Mouse (Mus musculus) liver, postnatal 0 days (tissue): ENCODE data around the gene Atcay. TPM values are rescaled to one million over a fixed set of nuclear protein-coding genes. Genes with fewer than 3 reads are reported as not detected.

Experiments
- ATAC-seq: fragments of 200-750 bp; cut with Nextera tagmentation; 2 replicates; pipeline ENCODE4 v1.8.0; 2017; ENCODE audit warnings: mild to moderate bottlenecking, moderate library complexity
- DNase-seq: peaks from one replicate; pipeline ENCODE4 v3.0.0-alpha.2; 2016
- H3K27ac ChIP-seq: fragments of 300-500 bp; sonication (generic); 2 replicates; pipeline ENCODE4 v1.5.1; 2014; ENCODE audit warnings: antibody characterized with exemption, moderate library complexity, mild to moderate bottlenecking, low read depth
- H3K27me3 ChIP-seq: fragments of 300-500 bp; sonication (generic); 2 replicates; pipeline ENCODE4 v1.6.1; 2014; ENCODE audit warnings: low read length, control low read depth, mixed read lengths; ENCODE audit not compliant: insufficient read depth
- H3K36me3 ChIP-seq: fragments of 300-500 bp; sonication (generic); replicated peaks from 2 replicates; pipeline ENCODE4 v1.6.1; 2014; ENCODE audit warnings: mild to moderate bottlenecking, control low read depth, low read length, moderate library complexity, mixed read lengths; ENCODE audit not compliant: insufficient read depth
- H3K4me1 ChIP-seq: fragments of 300-500 bp; sonication (generic); 2 replicates; pipeline ENCODE4 v1.6.1; 2014; ENCODE audit warnings: antibody characterized with exemption, mild to moderate bottlenecking, control low read depth; ENCODE audit not compliant: insufficient read depth
- H3K4me2 ChIP-seq: fragments of 300-500 bp; sonication (generic); 2 replicates; pipeline ENCODE4 v1.6.1; 2014; ENCODE audit warnings: low read depth, mild to moderate bottlenecking, low read length, moderate library complexity, mixed read lengths
- H3K4me3 ChIP-seq: fragments of 300-500 bp; sonication (generic); 2 replicates; pipeline ENCODE4 v1.5.1; 2014; ENCODE audit warnings: low read depth, low read length
- H3K9ac ChIP-seq: fragments of 300-500 bp; sonication (generic); replicated peaks from 2 replicates; pipeline ENCODE4 v1.6.1; 2014; ENCODE audit warnings: mild to moderate bottlenecking, moderate library complexity
- H3K9me3 ChIP-seq: fragments of 300-500 bp; sonication (generic); 2 replicates; pipeline ENCODE4 v1.6.1; 2016; ENCODE audit warnings: mild to moderate bottlenecking, control low read depth, low read length, mixed read lengths
- CTCF ChIP-seq: sonication (generic); IDR thresholded peaks from 2 replicates; pipeline ENCODE4 v1.5.1; 2016; ENCODE audit warnings: antibody characterized with exemption, low read depth
- EP300 ChIP-seq: IDR thresholded peaks from 2 replicates; pipeline ENCODE4 v1.6.1; 2016; ENCODE audit warnings: antibody characterized with exemption, low read depth, mild to moderate bottlenecking
- WGBS: fragments of 180-500 bp; shearing (Covaris S2); extraction: QIAGEN DNeasy Blood & Tissue Kit; methylation state at CpG from one replicate; pipeline ENCODE4 v1.1.7; 2014; ENCODE audit not compliant: insufficient replicate concordance; 5-methylcytosine and 5-hydroxymethylcytosine counted together
- polyA plus RNA-seq: library from polyadenylated mRNA; unstranded; fragments of >200 nt; fragmentation: Nextera tagmentation; extraction: Ambion mirVana; gene quantifications from 2 replicates; pipeline ENCODE4 v1.2.1, GENCODE M21; 2015

Gene Atcay
- polyA plus RNA-seq, 1 experiment from 2014 or later = not detected

DNA sequence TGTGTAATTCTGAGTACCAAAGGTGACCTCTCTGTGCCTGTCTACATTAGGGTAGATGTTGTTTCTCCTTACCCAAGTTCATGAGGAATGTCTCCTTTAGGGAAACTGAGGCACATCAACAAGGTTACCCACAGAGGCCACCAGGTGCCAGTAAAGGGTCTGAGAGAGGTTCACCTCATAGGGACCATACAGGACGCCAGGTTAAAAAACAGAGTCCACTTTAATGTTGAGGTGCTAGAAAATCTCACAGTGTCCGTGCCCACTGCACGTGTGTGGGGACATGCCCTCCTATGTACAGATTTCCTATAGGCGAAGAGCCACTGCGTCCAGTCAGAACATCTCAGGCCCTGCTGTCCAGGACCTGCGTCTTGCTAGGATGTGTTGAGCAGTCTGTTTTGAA, 31.6 kb downstream of the Atcay start:
- no peak overlapping the region for H3K9ac ChIP-seq
- no peak overlapping the region for H3K4me3 ChIP-seq
- 80% methylated on average over 6 of the region's 6 CpGs for WGBS
- peaks cover 22% of the 10 kb centered on the region for H3K27me3 ChIP-seq
- ATAC-seq = no peak
- no peak overlapping the region for H3K27ac ChIP-seq
- no peak for DNase-seq
- no peaks in the 10 kb centered on the region for H3K9me3 ChIP-seq
- H3K36me3 ChIP-seq = no peaks in the 10 kb centered on the region
- peaks cover 7% of the 10 kb centered on the region for H3K4me1 ChIP-seq
- no peak overlapping the region for H3K4me2 ChIP-seq
- no peak for TF ChIP-seq CTCF
- TF ChIP-seq EP300 = no peak

- Histone ChIP-seq H3K27me3 (peaks cover 25% of the 10 kb centered on the region), H3K9me3 (no peaks in the 10 kb centered on the region)
- WGBS = 3% methylated on average over 9 of the region's 9 CpGs
Observed at GRCm38 (mm10) chr10:81198230-81198629, 32.4 kb downstream of the Atcay start.

DNA sequence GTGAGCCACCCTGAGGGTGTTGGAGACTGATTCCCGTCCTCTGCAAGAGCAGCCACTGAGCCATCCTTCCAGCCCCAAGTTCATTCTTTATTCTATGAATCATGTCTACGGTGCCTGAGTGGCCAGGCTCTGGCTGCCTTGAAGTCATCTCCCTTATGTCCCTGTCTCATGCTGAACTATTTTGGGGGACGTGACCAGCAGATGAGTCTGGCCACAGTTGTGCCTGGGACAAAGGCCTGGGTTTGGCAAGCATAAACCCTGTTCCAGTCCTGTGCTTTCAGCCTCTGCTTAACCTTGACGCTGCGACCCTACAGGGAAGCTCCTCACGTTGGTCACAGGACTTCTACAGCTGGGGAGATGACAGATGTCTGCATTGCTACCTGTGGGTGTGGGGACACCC, 33.3 kb downstream of the Atcay start:
- Histone ChIP-seq H3K9me3 (no peaks in the 10 kb centered on the region), H3K27me3 (peaks cover 25% of the 10 kb centered on the region)

More at GRCm38 (mm10) chr10:81198230-81198629, 32.4 kb downstream of the Atcay start:
- peak; percentile 88 for TF ChIP-seq CTCF
- TF ChIP-seq EP300 = no peak
- Histone ChIP-seq H3K36me3 (no peaks in the 10 kb centered on the region), H3K27ac (no peak overlapping the region), H3K4me3 (no peak overlapping the region), H3K4me2 (no peak overlapping the region), H3K4me1 (peaks cover 12% of the 10 kb centered on the region), H3K9ac (no peak overlapping the region)
- DNase-seq (peak; percentile 59), ATAC-seq (no peak)

DNA sequence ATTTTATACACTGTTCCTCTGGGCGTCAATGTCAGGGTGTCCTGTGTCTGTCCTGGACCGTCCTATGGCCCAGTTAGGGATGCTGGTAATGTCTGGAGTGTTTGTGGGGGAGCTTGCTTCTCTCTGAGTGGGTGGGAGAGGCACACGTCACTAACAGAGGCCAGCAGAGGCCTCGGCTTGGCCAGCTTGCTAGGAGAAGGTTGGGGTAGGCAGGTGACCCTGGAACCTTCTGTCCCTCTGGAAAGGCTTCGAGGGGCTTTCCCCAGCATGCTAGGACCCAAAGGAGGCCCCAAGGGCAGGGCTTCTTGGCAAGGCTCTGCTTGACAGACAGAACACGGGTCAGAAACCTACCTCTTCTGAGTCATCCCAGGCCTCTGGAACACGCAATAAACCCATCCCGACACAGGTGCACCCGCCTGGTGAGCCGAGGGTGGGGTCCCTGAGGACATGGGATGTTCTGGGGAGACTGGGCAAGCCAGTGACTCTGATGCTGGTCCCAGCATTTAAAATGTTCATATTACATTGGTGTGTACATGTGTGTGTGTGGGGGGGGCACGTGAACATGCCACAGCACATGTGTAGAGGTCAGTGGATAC, 34.1 kb downstream of the Atcay start:
- WGBS = 64% methylated on average over 11 of the region's 11 CpGs
- Histone ChIP-seq H3K4me3 (no peak overlapping the region), H3K4me2 (no peak overlapping the region), H3K4me1 (peaks cover 25% of the 10 kb centered on the region), H3K9me3 (no peaks in the 10 kb centered on the region), H3K9ac (no peak overlapping the region), H3K27me3 (peaks cover 25% of the 10 kb centered on the region), H3K27ac (no peak overlapping the region), H3K36me3 (no peaks in the 10 kb centered on the region)
- no peak for TF ChIP-seq EP300
- no peak for TF ChIP-seq CTCF
- ATAC-seq (no peak), DNase-seq (no peak)

More for the DNA sequence above, 33.3 kb downstream of the Atcay start:
- no peak overlapping the region for H3K27ac ChIP-seq
- no peaks in the 10 kb centered on the region for H3K36me3 ChIP-seq
- ATAC-seq (no peak), DNase-seq (no peak)
- TF ChIP-seq EP300 (no peak), CTCF (no peak)
- no peak overlapping the region for H3K4me2 ChIP-seq
- no peak overlapping the region for H3K4me3 ChIP-seq
- no peak overlapping the region for H3K9ac ChIP-seq
- WGBS = 51% methylated on average over 6 of the region's 6 CpGs
- peaks cover 18% of the 10 kb centered on the region for H3K4me1 ChIP-seq

GRCm38 (mm10) chr10:81195300-81195699, 35.3 kb downstream of the Atcay start:
- H3K9ac ChIP-seq = no peak overlapping the region
- H3K4me3 ChIP-seq = no peak overlapping the region
- H3K9me3 ChIP-seq = no peaks in the 10 kb centered on the region
- no peak for DNase-seq
- ATAC-seq = no peak
- peaks cover 2% of the 10 kb centered on the region; the same call in 1 of the 2 replicates for H3K36me3 ChIP-seq
- 66% methylated on average over 4 of the region's 4 CpGs for WGBS
- TF ChIP-seq EP300 (no peak), CTCF (no peak)
- H3K27ac ChIP-seq = no peak overlapping the region
- H3K4me2 ChIP-seq = no peak overlapping the region
- H3K4me1 ChIP-seq = peaks cover 34% of the 10 kb centered on the region
- H3K27me3 ChIP-seq = peaks cover 25% of the 10 kb centered on the region

- peak; percentile 32; the same call in 1 of the 2 replicates for ATAC-seq
- DNase-seq = peak; percentile 42
- H3K9me3 ChIP-seq = no peaks in the 10 kb centered on the region
- 9% methylated on average over 37 of the region's 37 CpGs for WGBS
- H3K4me1 ChIP-seq = peaks cover 34% of the 10 kb centered on the region
- TF ChIP-seq CTCF (no peak), EP300 (no peak)
- no peak overlapping the region for H3K9ac ChIP-seq
- no peak overlapping the region for H3K27ac ChIP-seq
- H3K36me3 ChIP-seq = peaks cover 6% of the 10 kb centered on the region; the same call in 1 of the 2 replicates
- peak overlapping the region; percentile 43 for H3K4me2 ChIP-seq
- H3K4me3 ChIP-seq = no peak overlapping the region
- H3K27me3 ChIP-seq = peaks cover 25% of the 10 kb centered on the region
Observed at GRCm38 (mm10) chr10:81193991-81194774, 36.5 kb downstream of the Atcay start.
